Mouse (Mus musculus) CD4-positive, CD25-positive, alpha-beta regulatory T cell, adult 4 months (primary cell): Measurements from ENCODE around the gene Tesk1. TPM values are rescaled to one million over a fixed set of nuclear protein-coding genes. Genes with fewer than 3 reads are reported as not detected.

Source experiments
- ATAC-seq: one replicate; pipeline ENCODE4 v1.8.0; 2017
- polyA plus RNA-seq, 2 experiments: library from polyadenylated mRNA; unstranded; fragments of 100-300 nt; shearing (Covaris generic); gene quantifications; one replicate each; pipeline ENCODE4 v1.2.1; 2017

Tesk1 gene
- polyA plus RNA-seq, 2 experiments from 2014 or later: 0.37 to 1.7 TPM

GRCm38 (mm10) chr4:43419801-43420281 lies 21.9 kb upstream of the Tesk1 start:
- ATAC-seq: no peak

GRCm38 (mm10) chr4:43420305-43420704 lies 21.4 kb upstream of the Tesk1 start:
- ATAC-seq: peak; percentile 58

- ATAC-seq: no peak
Observed at GRCm38 (mm10) chr4:43421632-43422240, 20.0 kb upstream of the Tesk1 start.

GRCm38 (mm10) chr4:43423267-43423934 lies 18.3 kb upstream of the Tesk1 start:
- ATAC-seq: no peak

GRCm38 (mm10) chr4:43424072-43424471 lies 17.7 kb upstream of the Tesk1 start:
- ATAC-seq: no peak

GRCm38 (mm10) chr4:43425197-43425596 lies 16.5 kb upstream of the Tesk1 start:
- no peak for ATAC-seq

- no peak for ATAC-seq
Observed at GRCm38 (mm10) chr4:43425648-43426380, 15.9 kb upstream of the Tesk1 start.

- ATAC-seq: no peak
Observed at GRCm38 (mm10) chr4:43426487-43426886, 15.3 kb upstream of the Tesk1 start.

- ATAC-seq: peak; percentile 82
Observed at GRCm38 (mm10) chr4:43427501-43428179, 14.1 kb upstream of the Tesk1 start.

GRCm38 (mm10) chr4:43428180-43428861 lies 13.4 kb upstream of the Tesk1 start:
- no peak for ATAC-seq

GRCm38 (mm10) chr4:43428946-43429345 lies 12.8 kb upstream of the Tesk1 start, which contains the start of gene Fam166b:
TSS of gene Fam166b (minus strand) at chr4:43429134.
- ATAC-seq: no peak

GRCm38 (mm10) chr4:43431690-43432089 lies 10.0 kb upstream of the Tesk1 start:
- ATAC-seq: peak; percentile 78

GRCm38 (mm10) chr4:43432832-43433231 lies 8.9 kb upstream of the Tesk1 start:
- ATAC-seq: no peak

- peak; percentile 94 for ATAC-seq
Observed at GRCm38 (mm10) chr4:43442044-43442443, 305 bp downstream of the Tesk1 start.

GRCm38 (mm10) chr4:43442456-43443361 lies 970 bp downstream of the Tesk1 start:
- peak; percentile 36 for ATAC-seq

GRCm38 (mm10) chr4:43443511-43443910 lies 1.8 kb downstream of the Tesk1 start:
- no peak for ATAC-seq

GRCm38 (mm10) chr4:43447251-43447650 lies 5.5 kb downstream of the Tesk1 start:
- no peak for ATAC-seq

- no peak for ATAC-seq
Observed at GRCm38 (mm10) chr4:43448554-43448953, 6.8 kb downstream of the Tesk1 start.

GRCm38 (mm10) chr4:43452315-43452714 lies 10.6 kb downstream of the Tesk1 start:
- ATAC-seq: no peak

- peak; percentile 14 for ATAC-seq
Observed at GRCm38 (mm10) chr4:43453413-43453812, 11.7 kb downstream of the Tesk1 start.
